Mouse (Mus musculus): Measurements from ENCODE around the gene Zdhhc14.

Gene Zdhhc14

DNA sequence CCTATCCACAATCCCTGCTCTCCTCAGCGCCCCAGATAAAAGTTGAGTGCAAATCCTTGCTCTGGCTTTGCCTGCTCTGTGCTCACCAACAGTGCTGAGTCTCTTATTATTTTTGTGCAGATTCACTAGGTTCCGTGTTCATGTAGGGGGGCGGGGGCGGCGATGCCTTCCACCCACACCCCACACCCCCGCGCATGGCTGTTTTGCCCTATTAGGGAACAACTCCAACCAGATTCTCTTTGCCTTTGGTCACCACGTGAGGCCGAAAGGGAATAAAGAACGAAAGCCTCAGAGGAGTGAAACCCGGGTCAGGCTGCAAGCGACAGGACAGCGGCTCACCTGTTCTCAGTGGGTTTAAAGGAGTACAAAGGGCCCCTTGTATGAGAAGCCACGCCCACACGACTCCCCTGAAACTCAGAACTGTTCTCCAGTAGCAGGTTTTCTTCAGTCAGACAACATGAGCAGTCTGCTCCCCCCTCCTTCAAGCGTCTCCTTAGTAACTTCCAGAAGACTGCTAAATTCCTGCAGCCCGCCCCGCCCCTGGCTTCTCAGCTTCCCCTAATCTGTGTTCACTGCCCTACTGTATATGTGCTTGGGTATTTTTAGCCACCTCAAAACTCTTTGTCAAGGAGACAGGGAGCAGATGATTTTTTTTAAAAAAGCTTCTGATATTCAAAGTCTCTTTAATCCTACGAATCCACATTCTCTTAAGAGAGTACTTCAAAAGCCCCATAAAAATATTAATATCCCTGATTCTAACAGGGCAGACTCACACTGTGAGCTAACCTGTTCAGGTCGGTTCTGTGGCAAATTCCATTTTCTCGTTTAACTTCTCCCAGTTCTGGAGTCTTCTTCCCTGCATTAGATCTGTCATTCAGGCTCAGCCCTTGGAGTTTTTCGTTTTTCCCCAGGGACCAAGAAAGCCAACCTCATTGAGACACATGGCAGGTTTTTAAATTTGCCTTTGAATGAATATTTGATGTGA is 278.2 kb downstream of the Zdhhc14 start:
- peak in 1 of 2 experiments; percentile 36 for DNase-seq (ENCODE audit: low spot score in 2 of 2)

DNA sequence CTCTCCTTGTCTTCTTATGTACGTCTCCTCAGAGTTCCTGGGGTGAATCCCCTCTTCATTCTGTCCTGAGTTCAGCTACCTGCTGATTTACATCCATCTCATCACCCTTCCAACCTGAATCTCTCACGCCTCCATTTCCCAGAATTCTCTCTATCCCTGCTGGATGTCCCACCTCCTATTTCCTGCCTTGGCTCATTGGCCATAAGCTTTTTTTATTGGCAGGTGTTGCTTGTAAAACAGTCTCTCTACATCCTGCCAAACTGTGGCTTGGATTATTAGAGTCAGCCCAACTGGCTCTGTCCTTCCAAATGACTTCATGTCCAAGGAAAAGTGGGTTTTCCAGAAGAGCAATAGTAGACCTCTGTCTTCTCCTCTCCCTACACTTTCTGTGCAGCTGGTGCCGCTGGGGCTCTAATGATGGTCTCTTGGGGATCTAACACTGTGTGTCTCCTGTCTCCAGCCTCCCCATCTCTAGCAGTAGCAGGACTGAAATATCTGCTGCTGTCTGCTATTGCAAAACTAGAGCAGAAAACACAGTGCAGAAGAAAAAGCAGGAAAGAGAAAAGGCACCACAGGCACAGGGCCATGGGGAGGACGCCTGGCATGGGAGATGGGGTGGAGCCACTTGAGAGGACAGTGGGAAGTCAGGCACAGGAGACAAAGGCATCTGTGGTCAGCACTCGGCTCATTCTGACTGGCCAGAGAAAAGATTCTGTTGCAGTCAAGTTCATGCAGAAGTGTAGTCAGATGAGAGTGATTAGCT is 288.0 kb downstream of the Zdhhc14 start:
- no peak for DNase-seq (ENCODE audit: low spot score in 2 of 2)

DNA sequence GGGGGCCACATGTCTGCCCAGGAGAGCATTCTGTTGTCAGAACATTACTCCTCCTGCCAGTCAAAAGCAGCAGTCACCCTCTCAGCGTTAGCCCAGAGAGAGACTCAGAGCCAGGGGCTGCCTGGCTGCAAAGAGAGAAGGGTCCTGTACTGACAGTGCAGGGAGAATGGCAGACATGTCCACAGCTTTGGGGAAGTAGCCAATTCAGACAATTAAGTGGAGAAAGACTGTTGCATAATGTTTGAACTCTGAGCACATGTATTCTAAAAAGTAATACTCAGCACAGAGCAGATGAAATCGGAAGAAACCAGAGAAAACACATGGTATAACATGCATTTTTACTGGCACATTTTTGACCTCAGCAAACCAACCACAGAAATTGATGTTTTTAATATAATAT is 292.9 kb downstream of the Zdhhc14 start:
- DNase-seq (ENCODE audit: low spot score in 2 of 2): no peak

DNA sequence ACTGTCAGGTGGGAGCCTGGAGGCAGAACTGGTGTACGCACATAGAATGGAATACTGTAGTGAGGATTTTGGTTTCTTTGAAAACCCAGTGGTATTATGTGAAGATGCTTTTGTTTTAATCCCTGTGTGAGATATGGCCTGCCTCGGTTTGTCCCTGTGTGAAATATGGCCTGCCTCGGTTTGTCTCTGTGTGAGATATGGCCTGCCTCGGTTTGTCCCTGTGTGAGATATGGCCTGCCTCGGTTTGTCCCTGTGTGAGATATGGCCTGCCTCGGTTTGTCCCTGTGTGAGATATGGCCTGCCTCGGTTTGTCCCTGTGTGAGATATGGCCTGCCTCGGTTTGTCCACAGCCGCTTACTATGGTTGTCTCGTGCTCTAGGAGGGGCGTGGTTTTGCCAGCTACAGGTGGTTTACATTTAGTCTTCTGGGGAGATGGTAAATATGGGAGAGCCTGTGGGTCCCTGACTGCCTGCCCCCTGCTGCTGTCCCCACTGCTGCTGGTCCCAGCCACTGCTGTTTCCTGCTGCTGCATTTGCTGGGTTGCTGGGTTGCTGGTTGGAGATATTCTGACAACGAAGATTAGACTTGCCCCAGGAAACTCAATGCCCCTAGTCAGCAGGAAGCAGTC is 299.9 kb downstream of the Zdhhc14 start:
- DNase-seq (ENCODE audit: low spot score in 2 of 2): no peak

DNA sequence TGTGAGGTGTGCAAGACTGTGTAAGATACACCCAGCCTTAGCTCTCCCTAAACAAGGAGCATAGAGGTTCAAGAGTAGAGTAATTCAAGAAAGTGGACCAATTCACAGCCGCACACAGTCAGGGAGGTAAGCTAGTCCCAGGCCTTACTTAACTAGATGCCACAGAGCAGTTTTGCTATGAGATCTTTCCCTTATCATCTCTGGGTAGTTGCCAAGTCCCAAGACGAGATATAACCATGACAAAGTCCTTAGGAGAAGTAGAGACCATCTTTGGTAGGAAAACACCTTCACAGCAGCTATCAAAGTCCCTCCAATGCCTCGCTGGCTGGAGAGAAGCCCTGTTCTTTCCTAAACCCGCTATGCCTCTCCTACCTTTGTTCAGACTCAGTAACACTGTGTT is 301.2 kb downstream of the Zdhhc14 start:
- DNase-seq (ENCODE audit: low spot score in 2 of 2): no peak

DNA sequence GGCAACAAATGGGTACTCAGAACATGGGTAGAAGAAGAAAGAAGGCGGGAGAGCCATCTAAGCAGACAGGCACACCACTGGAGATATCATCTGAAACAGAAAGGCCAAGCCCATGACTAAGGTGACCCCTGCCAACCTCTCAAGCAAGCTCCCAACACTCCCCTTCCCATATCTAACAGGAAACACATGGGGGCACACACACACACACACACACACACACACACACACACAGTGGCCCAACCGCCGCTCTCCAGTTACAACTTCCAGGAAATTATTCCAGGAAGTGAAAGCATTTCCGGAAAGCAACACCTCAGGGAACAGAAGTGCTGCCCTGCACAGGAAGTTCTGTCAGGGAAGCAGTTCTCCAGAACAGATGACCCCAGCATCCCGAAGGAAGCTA is 301.9 kb downstream of the Zdhhc14 start:
- DNase-seq (ENCODE audit: low spot score in 2 of 2): no peak

DNA sequence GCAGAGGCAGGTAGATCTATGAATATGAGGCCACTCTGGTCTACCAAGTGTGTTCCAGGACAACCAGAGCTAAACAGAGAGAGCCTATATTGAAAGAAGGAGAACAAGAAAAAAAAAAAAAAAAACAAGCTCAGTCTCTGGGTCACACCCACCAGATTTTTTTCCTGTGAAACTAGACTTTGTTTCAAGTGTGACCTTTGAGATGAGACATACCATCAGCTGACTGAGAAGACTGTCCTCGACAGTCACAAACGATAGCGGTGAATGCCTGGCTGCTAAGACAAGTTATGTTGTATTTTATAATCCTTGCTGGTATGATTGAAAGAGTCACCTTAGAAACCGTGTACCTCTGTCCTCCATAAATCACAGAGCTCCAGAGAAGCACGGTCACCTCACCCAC is 303.0 kb downstream of the Zdhhc14 start:
- no peak for DNase-seq (ENCODE audit: low spot score in 2 of 2)

DNA sequence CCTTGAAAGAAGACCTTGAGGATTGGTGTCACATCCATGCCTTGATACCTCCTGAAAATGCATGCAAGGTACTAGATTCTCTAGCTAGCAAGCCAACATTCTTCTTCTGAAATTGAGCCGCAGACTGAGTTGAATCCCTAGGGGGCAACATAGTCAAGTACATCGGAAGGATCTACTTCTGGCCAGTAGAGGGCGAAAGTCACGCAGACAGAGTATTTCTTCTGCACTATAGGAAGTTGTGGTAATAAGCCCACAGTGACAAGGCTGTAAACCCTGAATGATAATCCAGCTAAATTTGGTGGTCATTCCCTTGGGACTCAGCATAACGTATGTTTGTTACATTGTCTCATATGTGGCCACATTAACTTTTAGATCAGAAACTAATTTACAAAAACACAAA is 303.5 kb downstream of the Zdhhc14 start:
- DNase-seq (ENCODE audit: low spot score in 2 of 2): peak; percentile 31 to 77

DNA sequence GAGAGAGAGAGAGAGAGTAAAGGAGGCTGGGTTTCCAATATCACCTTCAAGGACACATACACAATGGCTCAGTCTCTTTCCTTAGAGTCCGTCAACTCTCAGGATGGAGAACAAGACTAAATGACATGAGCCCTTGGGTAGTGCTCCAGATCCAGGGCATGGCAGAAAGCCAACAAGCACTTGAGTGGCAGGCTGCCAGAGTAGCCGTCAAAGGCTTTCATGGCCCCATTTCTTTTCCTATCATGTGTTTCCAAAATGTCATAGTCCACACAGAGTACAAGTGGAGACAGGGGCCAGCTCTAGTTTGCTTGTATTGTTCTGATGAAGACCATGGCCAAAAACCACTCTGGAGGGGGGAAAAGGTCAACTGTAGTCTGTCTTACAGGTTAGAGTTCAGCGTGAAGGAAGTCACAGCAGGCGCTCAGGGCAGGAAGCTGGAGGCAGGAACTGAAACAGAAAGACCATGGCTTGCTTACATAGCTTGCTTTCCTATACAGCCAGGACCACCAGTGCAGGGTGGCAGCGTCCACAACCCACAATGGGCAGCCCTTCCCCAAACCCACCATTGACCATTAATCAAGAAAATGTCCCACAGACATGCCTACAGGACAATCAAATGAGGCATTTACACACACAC is 304.9 kb downstream of the Zdhhc14 start:
- DNase-seq (ENCODE audit: low spot score in 2 of 2): peak in 1 of 2 experiments; percentile 37

DNA sequence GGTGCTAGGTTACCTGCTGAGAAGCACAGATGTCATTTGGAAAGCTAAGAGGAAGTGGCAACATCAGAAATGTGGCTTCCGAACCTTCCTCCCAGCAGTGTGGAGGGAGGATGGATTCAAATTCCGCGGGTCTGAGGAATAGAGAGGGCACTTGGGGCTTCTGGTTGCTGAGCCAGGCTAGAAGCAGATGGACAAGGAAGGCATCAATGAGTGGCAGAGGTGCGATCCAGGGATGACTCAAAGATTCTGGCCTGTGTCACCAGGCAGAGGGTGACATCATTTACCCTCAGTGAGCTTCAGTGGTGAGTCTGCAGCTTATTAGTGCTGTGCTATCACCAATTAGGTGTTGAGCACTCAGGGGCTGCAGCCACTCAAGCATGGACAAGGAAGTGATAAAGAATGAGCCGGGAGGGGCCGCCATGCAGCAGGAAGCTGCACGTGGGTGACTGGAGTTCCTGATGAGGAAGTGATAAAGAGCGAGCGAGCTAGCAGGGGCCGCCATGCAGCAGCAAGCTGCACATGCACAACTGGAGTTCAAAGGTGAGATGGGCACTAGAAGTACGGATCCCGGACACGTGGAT is 306.0 kb downstream of the Zdhhc14 start:
- peak; percentile 21 to 67 for DNase-seq (ENCODE audit: low spot score in 2 of 2)

DNA sequence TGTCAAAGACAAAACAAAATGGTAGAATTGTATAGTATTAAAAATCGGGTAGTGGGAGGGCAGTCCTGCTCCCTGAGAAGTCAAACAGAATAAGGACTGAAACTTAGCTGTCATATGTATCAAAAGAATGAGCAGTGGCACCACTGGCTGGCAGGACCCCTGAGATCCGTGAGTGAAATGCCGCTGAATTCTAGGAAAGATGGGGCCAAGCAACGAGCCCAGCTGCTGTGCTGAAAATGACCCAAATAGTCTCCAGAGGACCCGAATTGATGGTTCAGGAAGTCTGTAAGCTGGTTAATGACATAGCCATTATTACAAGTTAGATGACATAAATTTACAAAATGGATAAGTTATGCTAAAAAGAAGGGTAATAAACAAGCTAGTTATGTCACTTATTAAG is 306.5 kb downstream of the Zdhhc14 start:
- DNase-seq (ENCODE audit: low spot score in 2 of 2): no peak

DNA sequence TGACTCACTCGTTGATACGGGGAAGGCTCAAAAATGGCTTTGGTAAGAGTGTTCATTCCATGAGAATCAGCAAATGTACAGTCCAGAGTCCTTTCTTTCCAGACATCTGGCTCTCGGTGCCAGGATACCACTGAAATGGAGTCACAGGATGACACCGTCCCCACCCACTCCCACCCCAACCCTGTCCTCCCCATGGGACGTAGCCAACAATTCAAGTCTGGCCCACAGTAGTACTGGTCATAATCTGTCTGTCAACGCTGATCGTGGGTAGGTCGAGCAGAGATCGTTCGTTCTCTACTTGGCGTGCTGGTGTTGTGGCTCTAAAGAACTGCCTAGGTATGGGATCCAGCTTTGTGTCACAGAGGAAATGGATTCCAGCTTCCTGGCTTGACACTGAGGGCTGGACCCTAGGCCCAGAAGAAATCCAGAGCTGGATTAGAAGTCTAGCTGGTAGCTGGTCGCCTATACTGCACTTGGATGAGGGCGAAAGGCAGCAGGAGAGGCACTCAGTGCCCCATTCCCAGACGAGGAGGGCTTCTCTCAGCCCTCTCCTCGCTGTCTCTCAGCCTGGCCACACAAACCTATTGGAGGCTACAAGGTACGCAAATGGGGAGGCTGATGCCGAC is 307.2 kb downstream of the Zdhhc14 start:
- DNase-seq (ENCODE audit: low spot score in 2 of 2): no peak

DNA sequence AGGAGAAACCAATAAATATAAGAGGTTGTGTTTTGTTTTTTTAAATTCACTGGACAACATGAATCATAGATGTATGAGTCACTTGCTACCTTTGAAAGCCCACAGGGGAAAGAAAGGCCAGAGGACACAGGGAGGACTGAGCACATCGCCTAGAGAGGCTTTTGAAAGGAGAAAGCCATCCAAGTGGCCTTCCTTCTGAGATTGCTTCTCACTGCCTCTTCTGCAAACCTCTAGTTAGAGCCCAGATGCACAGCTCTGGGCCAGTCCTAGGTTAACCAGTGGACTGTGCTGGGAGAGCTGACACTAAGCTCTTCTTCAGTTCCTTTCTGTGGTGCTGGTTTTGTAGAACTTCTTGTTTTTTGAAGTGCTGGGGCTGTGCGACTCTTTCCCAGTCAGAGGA is 307.9 kb downstream of the Zdhhc14 start:
- no peak for DNase-seq (ENCODE audit: low spot score in 2 of 2)

DNA sequence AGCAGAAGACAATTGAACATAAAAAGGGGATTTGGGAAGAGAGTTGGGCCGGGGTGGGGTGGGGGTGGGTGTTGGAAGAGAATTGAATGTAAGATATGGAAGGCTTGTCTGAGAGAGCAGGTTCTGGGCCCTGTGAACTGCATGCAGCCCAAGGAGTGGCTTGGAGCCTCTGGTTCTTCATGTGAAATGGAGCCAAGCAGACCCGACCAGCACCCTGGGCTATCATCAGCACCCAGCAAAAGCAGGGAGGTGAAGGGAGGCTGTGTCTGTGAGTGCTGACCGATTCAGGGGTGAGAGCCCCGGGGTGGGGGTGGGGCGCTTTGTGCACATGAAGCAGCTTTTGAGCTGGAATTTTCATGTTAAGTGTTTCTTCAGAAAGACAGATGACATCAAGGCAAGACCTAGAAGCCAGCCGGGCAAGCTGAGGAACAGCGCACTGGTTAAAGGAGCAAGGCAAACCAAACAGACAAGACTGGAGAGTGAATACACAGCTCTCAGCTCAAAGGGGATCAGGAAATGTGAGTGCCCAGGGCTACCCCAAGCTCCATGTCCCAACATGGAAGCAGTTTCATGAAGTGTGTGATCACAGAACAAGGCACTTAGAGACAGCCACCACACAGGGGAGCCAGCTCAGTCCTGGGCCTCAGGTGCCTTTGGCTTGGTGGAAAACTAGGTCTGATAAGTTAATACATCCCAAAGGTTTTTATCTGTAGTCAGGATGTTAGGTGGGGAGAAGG is 308.6 kb downstream of the Zdhhc14 start:
- DNase-seq (ENCODE audit: low spot score in 2 of 2): no peak

DNA sequence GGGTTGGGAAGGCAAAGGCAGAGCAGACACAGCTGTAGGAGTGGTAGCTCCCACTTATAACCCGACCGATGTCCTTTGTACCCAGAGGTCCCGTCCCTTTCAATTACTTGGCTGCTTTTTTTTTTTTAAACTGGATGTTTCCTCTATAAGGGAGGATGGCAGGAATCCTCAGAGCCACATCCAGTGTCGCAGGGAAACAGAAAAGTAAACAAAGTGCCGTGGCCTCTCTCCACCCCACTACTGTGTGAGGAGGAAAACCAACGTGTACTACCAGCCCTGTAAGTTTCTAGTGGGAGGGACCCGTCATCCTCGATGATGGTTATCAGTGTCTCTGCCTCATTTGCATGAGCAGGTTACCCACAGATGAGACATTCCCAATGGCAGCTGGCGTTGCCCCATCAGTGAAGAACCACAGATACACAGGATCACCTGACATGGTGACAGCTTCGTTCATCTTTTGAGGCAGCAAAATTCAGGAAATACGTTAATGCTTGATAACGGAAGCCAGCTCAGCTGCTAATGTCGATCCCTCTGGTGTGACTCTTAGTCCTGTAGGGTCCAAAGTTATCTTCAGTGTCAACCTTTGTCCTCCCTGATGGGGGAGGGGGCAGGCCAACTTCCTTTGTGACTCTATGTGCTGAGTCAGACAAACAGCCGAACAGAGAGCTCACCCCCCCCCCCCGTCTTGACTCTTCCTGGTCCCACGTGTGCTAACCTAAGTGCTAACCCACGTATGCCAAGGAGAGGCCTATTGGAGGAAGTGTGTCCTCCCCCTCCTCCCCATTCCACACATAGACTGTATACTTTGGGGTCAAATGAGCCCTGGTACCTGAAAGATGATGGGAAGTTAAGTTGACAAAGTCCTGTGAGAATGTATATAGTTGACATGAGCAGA is 309.7 kb downstream of the Zdhhc14 start:
- DNase-seq (ENCODE audit: low spot score in 2 of 2): peak in 1 of 2 experiments; percentile 43

DNA sequence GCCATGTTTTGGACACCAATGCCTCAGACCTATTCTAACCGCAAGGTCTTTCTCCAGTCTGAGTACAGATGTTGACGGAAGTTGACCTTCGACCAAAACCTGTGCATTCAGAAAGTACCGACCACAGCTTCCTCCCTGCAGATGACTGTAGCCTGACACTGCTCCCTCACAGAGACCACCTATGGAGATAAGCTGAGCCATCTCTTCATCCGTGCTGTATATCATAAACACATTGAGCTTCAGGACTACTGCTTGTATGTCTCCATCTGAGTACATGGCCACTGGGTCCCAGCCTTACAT is 310.2 kb downstream of the Zdhhc14 start:
- DNase-seq (ENCODE audit: low spot score in 2 of 2): peak in 1 of 2 experiments; percentile 37
